Mouse (Mus musculus): ENCODE results near the gene Gm21762.
"Not testable (repeated sequence)": the region's sequence is repeated elsewhere in the genome, so short reads cannot be mapped to it uniquely, and the experiment has no call there.

DNA sequence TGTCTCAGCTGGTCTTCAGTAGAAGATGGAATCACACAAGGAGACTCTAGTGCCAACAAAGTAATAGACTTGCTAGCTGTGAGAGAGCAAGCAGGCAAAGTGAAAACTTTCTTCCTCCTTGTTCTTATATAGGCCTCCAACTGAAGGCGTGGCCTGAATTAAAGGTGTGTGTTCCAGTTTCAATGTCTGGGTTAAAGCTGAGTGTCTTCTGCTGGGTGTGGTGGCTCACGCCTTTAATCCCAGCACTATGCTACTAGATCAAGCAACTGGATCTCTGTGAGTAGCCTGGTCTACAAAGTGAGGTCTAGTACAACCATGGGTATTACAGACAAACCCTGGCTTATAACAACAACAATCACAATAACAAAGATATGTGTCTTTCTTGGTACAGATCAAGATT lies at the start of gene Gm21762:
- not testable (repeated sequence) for TF ChIP-seq CTCF (IDR thresholded peaks at IDR 0.05; ENCODE audit: low read depth); EP300 (optimal IDR thresholded peaks at IDR 0.05)

All from stomach, postnatal 0 days (tissue).